Mouse (Mus musculus) liver, postnatal 0 days (tissue): ENCODE measurements around the gene Trappc3.
A peak's percentile ranks its signal among the peaks of the same experiment; 100 is the strongest.

Experiments used
- CTCF ChIP-seq: sonication (generic); IDR thresholded peaks from 2 replicates; pipeline ENCODE4 v1.5.1; 2016; ENCODE audit warnings: antibody characterized with exemption, low read depth
- EP300 ChIP-seq: IDR thresholded peaks from 2 replicates; pipeline ENCODE4 v1.6.1; 2016; ENCODE audit warnings: antibody characterized with exemption, low read depth, mild to moderate bottlenecking

GRCm38 (mm10) chr4:126296617-126297101, 34.5 kb downstream of the Trappc3 start:
- TF ChIP-seq CTCF (peak; percentile 3; the same call in 1 of the 2 replicates), EP300 (no peak)
